Mouse (Mus musculus): ENCODE measurements around the gene Cox11. TPM values are rescaled to one million over a fixed set of nuclear protein-coding genes. Genes with fewer than 3 reads are reported as not detected.

The Cox11 gene
- total and polyA plus RNA-seq, 2 experiments: 10.6 to 15.7 TPM

- 90% methylated on average over 12 of the region's 12 CpGs for WGBS
- no peak overlapping the region for H3K9ac ChIP-seq (ENCODE audit: low read depth, low read length)
- H3K36me3 ChIP-seq (ENCODE audit: control insufficient read depth, insufficient read depth, low read length): peaks cover 44% of the 10 kb centered on the region
- no peak for TF ChIP-seq POLR2A (IDR thresholded peaks at IDR 0.05; ENCODE audit: extremely low read depth, insufficient read depth, low read length)
- TF ChIP-seq CTCF (IDR thresholded peaks at IDR 0.05; ENCODE audit: low read depth, low read length): no peak
- no peaks in the 10 kb centered on the region for H3K4me1 ChIP-seq (ENCODE audit: control insufficient read depth, insufficient read depth, low read length)
- no peak overlapping the region for H3K27ac ChIP-seq (replicated peaks; ENCODE audit: insufficient read depth, low read depth, low read length)
- no peaks in the 10 kb centered on the region for H3K27me3 ChIP-seq (ENCODE audit: control insufficient read depth, insufficient read depth, low read length)
- no peak for DNase-seq (ENCODE audit: extremely low read depth, low read depth, low spot score)
- H3K79me2 ChIP-seq (ENCODE audit: control insufficient read depth, insufficient read depth, low read length): no peaks in the 10 kb centered on the region
- no peak overlapping the region for H3K4me3 ChIP-seq (ENCODE audit: insufficient read depth, low read depth, low read length)
Observed at GRCm38 (mm10) chr11:90657527-90657926, 19.6 kb downstream of the Cox11 start.

- WGBS: 89% methylated on average over 4 of the region's 4 CpGs
- H3K4me1 ChIP-seq (ENCODE audit: control insufficient read depth, insufficient read depth, low read length): peaks cover 6% of the 10 kb centered on the region
- H3K9ac ChIP-seq (ENCODE audit: low read depth, low read length): no peak overlapping the region
- H3K79me2 ChIP-seq (ENCODE audit: control insufficient read depth, insufficient read depth, low read length): no peaks in the 10 kb centered on the region
- TF ChIP-seq POLR2A (IDR thresholded peaks at IDR 0.05; ENCODE audit: extremely low read depth, insufficient read depth, low read length) (no peak), CTCF (IDR thresholded peaks at IDR 0.05; ENCODE audit: low read depth, low read length) (no peak)
- H3K27ac ChIP-seq (replicated peaks; ENCODE audit: insufficient read depth, low read depth, low read length): no peak overlapping the region
- H3K36me3 ChIP-seq (ENCODE audit: control insufficient read depth, insufficient read depth, low read length): peaks cover 33% of the 10 kb centered on the region
- H3K4me3 ChIP-seq (ENCODE audit: insufficient read depth, low read depth, low read length): no peak overlapping the region
- DNase-seq (ENCODE audit: extremely low read depth, low read depth, low spot score): no peak
- H3K27me3 ChIP-seq (ENCODE audit: control insufficient read depth, insufficient read depth, low read length): no peaks in the 10 kb centered on the region
Observed at GRCm38 (mm10) chr11:90660662-90661061, 22.7 kb downstream of the Cox11 start.

- H3K9ac ChIP-seq (ENCODE audit: low read depth, low read length): no peak overlapping the region
- H3K79me2 ChIP-seq (ENCODE audit: control insufficient read depth, insufficient read depth, low read length): peaks cover 7% of the 10 kb centered on the region; the same call in 1 of the 2 replicates
- H3K4me1 ChIP-seq (ENCODE audit: control insufficient read depth, insufficient read depth, low read length): peaks cover 14% of the 10 kb centered on the region
- H3K27ac ChIP-seq (replicated peaks; ENCODE audit: insufficient read depth, low read depth, low read length): no peak overlapping the region
- peak; percentile 48 for DNase-seq (ENCODE audit: extremely low read depth, low read depth, low spot score)
- H3K27me3 ChIP-seq (ENCODE audit: control insufficient read depth, insufficient read depth, low read length): no peaks in the 10 kb centered on the region
- 38% methylated on average over 3 of the region's 3 CpGs for WGBS
- no peak overlapping the region for H3K4me3 ChIP-seq (ENCODE audit: insufficient read depth, low read depth, low read length)
- no peak for TF ChIP-seq POLR2A (IDR thresholded peaks at IDR 0.05; ENCODE audit: extremely low read depth, insufficient read depth, low read length)
- TF ChIP-seq CTCF (IDR thresholded peaks at IDR 0.05; ENCODE audit: low read depth, low read length): no peak
- peaks cover 16% of the 10 kb centered on the region for H3K36me3 ChIP-seq (ENCODE audit: control insufficient read depth, insufficient read depth, low read length)
Observed at GRCm38 (mm10) chr11:90663052-90663451, 25.1 kb downstream of the Cox11 start.

- Histone ChIP-seq H3K27me3 (ENCODE audit: control insufficient read depth, insufficient read depth, low read length) (no peaks in the 10 kb centered on the region), H3K4me3 (ENCODE audit: insufficient read depth, low read depth, low read length) (no peak overlapping the region), H3K36me3 (ENCODE audit: control insufficient read depth, insufficient read depth, low read length) (peaks cover 14% of the 10 kb centered on the region), H3K4me1 (ENCODE audit: control insufficient read depth, insufficient read depth, low read length) (peaks cover 14% of the 10 kb centered on the region), H3K79me2 (ENCODE audit: control insufficient read depth, insufficient read depth, low read length) (peaks cover 7% of the 10 kb centered on the region; the same call in 1 of the 2 replicates), H3K27ac (replicated peaks; ENCODE audit: insufficient read depth, low read depth, low read length) (no peak overlapping the region), H3K9ac (ENCODE audit: low read depth, low read length) (no peak overlapping the region)
- WGBS: 75% methylated on average over 5 of the region's 5 CpGs
- no peak for TF ChIP-seq CTCF (IDR thresholded peaks at IDR 0.05; ENCODE audit: low read depth, low read length)
- no peak for TF ChIP-seq POLR2A (IDR thresholded peaks at IDR 0.05; ENCODE audit: extremely low read depth, insufficient read depth, low read length)
- DNase-seq (ENCODE audit: extremely low read depth, low read depth, low spot score): no peak
Observed at GRCm38 (mm10) chr11:90663618-90664297, 25.8 kb downstream of the Cox11 start.

- DNase-seq (ENCODE audit: extremely low read depth, low read depth, low spot score): peak; percentile 24
- Histone ChIP-seq H3K36me3 (ENCODE audit: control insufficient read depth, insufficient read depth, low read length) (peaks cover 15% of the 10 kb centered on the region), H3K9ac (ENCODE audit: low read depth, low read length) (no peak overlapping the region), H3K4me1 (ENCODE audit: control insufficient read depth, insufficient read depth, low read length) (peaks cover 14% of the 10 kb centered on the region), H3K4me3 (ENCODE audit: insufficient read depth, low read depth, low read length) (no peak overlapping the region), H3K27me3 (ENCODE audit: control insufficient read depth, insufficient read depth, low read length) (no peaks in the 10 kb centered on the region), H3K79me2 (ENCODE audit: control insufficient read depth, insufficient read depth, low read length) (peaks cover 7% of the 10 kb centered on the region; the same call in 1 of the 2 replicates), H3K27ac (replicated peaks; ENCODE audit: insufficient read depth, low read depth, low read length) (no peak overlapping the region)
- WGBS: 11% methylated on average over 8 of the region's 8 CpGs
- TF ChIP-seq POLR2A (IDR thresholded peaks at IDR 0.05; ENCODE audit: extremely low read depth, insufficient read depth, low read length): no peak
Observed at GRCm38 (mm10) chr11:90664345-90664986, 26.5 kb downstream of the Cox11 start.

- Histone ChIP-seq H3K79me2 (ENCODE audit: control insufficient read depth, insufficient read depth, low read length) (peaks cover 7% of the 10 kb centered on the region; the same call in 1 of the 2 replicates), H3K4me3 (ENCODE audit: insufficient read depth, low read depth, low read length) (no peak overlapping the region), H3K36me3 (ENCODE audit: control insufficient read depth, insufficient read depth, low read length) (peaks cover 18% of the 10 kb centered on the region), H3K4me1 (ENCODE audit: control insufficient read depth, insufficient read depth, low read length) (peaks cover 14% of the 10 kb centered on the region), H3K27me3 (ENCODE audit: control insufficient read depth, insufficient read depth, low read length) (no peaks in the 10 kb centered on the region), H3K27ac (replicated peaks; ENCODE audit: insufficient read depth, low read depth, low read length) (no peak overlapping the region), H3K9ac (ENCODE audit: low read depth, low read length) (no peak overlapping the region)
- DNase-seq (ENCODE audit: extremely low read depth, low read depth, low spot score): no peak
- TF ChIP-seq CTCF (IDR thresholded peaks at IDR 0.05; ENCODE audit: low read depth, low read length) (no peak), POLR2A (IDR thresholded peaks at IDR 0.05; ENCODE audit: extremely low read depth, insufficient read depth, low read length) (no peak)
- WGBS: 71% methylated on average over 6 of the region's 6 CpGs
Observed at GRCm38 (mm10) chr11:90665161-90665560, 27.2 kb downstream of the Cox11 start.
